Mouse (Mus musculus) cerebellum, adult (tissue): ENCODE measurements around the gene Gnas.

Experiments used
- ATAC-seq: cut with Nextera tagmentation; 2 replicates; pipeline ENCODE4 v1.9.2; 2017; ENCODE audit warnings: mild to moderate bottlenecking, moderate library complexity, mixed read lengths; ENCODE audit not compliant: insufficient number of reproducible peaks, low FRiP score, low TSS enrichment

Gene Gnas

DNA sequence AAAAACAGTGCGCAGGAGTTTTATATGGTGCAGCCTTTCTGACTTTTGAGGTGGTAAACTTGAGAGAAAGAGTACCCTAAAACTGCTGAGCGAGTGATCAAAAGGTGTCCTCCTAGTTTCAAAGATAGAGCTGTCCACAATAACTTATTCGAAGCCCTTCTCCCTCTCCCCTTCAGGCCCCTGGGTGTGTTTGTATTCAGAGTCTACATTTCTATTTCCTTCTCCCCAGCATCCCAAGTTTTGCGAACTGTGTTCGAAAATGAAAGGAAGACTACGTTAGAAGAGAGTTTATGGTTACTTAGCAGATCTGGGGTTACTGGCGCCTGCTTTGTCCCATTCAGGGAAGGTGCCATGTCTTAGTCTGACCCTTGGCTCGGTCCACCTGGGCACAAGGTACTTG is 42.4 kb downstream of the Gnas start:
- ATAC-seq: no peak

DNA sequence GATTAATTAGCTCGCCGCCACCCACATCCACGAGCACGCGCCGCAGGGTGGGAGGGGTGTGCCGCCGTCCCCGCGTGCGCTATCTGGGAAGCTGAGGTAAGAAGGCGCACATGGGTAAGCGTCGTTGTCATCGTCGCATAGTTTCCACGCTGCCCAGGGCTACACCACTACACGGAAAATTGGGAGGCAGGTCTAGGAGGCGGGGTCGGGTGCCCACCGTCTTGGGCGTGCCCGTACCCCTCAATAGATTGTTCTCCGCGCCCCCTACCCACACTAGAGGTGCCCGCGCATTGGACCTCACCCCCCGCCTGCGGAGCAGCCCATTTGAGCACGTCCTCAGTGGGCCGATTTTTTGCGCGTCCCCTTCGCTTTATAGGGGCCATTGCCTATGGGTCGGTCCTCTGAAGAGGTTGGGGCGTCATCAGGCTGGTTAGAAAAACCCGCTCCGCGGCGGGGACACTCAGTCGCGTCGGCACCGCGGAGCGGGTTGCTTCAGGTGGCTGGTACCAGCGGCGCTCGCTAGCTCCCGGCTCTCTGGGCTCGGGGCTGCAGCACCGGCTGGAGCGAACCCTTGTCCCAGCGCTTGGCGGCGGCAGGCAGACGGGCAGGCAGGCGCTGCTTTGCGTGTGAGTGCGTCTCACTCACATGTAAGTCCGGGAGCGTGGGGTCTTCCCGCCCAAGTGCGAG is 43.3 kb downstream of the Gnas start:
- ATAC-seq: peak; percentile 65

DNA sequence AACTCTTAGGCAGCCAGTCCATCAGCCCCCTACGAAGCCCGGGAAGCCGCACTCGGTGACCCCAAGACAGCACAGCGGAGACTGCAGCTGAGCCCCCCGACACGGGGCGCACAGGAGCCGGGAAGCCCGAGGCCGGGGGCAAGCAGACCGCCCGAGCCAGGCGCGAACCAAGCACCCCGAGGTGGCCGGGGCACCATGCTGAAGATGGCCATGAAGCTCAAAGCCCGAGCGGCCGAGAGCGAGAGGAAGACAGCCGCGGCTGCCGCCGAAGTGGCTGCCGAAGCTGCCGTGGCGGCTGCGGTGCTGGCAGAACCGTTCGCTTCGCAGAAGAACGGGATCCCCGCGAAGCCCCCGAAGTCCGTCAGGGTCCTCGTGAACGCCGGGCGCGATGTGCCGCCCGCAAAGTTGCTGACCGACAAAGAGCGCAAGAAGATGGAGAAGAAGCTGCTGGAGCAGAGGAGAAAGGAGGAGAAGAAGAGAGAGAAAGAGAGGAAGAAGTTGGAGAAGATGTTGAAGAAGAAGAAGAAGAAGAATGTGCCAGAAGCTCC is 44.3 kb downstream of the Gnas start:
- ATAC-seq: no peak

DNA sequence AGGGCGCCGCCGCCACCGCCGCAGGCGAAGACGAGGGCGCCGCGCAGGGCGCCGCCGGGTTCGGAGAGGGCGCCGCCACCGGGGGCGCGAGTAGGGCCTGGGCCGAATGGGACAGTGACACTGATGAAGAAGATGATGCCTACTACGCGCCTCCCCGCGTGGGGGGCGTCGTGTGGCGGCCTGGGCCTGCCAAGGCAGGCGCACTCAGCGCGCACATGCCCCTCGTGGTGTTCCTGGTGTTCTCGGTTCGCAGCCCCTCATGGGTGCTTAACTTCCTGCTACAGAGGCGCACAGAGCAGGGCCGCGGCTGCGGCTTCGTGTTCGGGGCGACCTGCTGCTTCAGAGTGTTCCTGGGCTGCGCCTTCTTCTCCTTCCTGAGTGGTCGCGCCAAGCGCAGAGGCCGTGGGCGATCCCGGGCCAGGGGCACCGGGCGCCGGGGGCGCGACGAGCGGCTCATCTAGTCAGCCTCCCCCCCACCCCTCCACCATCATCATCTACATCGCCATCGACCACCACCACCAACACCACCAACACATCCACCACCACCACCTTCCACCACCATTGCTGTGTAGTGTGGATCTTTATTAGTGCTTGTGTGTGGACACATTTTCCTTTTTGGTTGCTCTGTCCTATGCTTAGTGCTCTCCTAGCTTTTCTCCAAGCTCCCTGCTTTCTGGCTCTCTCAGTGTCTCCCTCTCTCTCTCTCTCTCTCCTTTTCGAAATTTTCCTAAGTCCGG is 45.0 kb downstream of the Gnas start:
- ATAC-seq: peak; percentile 1; the same call in 1 of the 2 replicates

DNA sequence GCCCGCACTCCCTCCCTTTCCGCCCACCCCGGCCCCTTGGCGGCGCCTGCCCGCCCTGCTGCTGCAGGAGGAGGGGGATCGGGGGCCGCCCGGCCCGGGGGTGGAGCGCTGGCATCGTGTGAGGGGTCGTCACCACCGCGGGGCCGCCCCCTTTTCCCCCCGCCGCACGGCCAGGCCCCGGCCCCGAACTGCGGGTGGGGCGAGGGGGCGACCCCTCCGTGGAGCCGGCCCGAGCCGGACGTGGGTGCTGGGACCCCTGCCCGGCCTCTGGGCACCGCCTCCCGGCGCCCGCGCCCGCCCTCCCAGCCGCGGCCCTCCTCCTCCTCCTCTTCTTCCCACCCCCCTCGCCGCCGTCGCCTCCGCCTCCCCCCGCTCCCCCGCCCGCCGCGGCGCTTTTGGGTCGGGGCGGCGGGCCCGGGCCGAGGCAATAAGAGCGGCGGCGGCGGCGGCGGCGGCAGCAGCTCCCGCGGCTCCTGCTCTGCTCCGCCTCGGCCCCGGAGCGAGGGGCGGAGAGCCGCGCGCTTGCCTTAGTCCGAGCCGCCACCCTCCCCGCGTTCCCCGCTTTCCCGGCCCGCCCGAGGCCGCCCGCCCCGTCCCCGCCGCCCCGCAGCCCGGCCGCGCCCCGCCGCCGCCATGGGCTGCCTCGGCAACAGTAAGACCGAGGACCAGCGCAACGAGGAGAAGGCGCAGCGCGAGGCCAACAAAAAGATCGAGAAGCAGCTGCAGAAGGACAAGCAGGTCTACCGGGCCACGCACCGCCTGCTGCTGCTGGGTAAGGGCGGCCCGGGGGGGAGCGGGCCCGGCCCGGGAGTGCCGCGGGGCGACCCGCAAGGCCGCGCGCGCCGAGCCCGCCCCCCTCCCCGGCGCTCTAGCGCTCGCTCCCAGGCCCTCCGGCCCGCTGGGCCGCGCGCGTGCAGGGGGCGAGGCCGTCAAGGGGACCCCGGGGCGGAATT is 45.8 kb downstream of the Gnas start:
- ATAC-seq: 0 out of 2 replicates have a peak, but pooled peaks have one; percentile 22

DNA sequence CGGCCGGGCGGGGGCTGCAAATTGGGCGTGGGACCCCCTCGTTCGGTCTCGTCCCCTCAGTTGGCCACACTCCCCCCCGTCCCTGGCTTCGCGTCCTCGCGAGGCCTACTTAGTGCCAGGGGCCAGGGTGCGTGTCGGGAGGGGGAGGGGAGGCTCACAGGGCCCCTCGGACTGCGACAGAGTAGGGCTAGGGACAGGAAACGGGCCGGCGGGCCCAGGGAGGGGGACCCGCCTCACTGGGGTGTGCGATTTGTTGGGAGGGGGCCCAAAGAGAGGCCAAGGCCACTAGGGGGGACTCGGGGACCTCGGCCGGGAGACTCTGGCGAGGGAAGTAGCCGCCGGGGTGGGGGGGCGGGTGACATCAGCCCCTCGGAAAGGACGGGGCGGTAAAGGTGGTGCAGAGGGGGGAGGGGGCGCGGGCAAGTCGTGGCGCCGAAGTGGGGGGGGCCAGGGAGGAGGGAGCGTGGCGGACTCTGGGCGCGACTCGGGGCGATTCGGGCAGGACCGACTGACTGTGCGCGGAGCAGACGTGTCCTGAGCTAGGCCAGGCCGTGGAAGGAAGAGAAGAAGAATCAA is 46.6 kb downstream of the Gnas start:
- peak; percentile 14; the same call in 1 of the 2 replicates for ATAC-seq

DNA sequence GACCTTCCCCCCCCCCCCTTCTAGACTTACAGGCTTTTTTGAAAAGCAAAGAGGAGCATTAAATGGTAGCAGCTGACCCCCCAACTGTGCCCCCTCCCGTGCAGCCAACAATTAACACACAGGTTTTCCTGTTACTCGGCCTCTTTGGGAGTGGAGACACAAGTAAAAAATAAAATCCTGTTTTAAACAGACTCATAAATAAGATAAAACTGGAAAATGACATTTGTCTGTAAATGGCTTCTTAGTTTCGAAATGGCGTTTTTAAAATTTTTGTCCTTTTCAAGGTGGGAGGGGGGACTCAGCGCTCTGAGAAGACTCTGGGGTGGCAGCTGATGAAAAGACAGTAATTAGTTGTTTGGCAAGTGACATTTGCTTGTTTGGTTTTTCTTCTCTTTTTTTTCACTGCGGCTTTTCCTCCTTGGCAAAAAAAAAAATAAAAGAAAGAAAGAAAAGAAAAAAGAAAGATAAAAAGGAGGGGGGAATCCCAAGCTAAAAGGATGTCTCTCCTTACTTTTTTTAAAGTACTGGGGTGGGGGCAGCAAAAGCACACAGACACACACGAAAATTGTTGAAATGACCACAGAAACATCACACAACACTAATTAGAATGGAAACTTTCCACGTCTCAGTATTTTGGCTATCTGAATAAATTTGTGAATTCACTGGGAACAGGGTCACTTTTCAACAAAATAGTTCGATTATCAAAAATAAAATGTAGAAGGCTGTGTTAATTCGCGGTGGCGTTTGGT is 47.3 kb downstream of the Gnas start:
- ATAC-seq: no peak

DNA sequence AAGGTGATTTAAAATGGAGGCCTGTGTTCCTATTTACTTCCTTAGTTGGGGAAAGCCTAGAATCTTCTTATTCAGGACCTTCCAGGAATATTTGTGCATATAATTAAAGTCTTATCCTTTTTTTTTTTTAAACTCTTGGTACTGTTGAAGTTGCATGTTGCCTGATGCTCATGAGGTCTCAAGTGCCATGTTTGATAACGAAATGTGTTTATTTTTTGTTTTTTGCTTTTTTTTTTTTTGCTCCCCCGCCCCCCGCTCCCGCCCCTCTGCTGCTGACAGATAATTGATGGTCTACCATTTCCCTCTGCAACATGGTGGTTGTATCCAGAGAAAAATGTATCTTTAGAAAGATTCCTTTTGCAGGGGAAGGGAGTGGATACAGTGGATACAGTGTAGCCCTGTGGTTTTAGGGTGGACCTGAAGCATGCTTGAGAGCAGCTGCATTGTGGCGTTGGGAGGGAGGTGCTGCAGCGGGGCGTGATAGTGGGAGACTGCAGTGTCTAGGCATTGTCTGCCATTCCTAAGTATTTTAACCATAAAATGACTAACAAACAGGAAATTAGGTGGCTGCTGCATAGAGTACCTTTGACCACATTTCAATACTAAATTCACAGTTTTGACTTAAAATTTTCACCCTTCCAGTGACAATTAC is 49.2 kb downstream of the Gnas start:
- ATAC-seq: no peak

DNA sequence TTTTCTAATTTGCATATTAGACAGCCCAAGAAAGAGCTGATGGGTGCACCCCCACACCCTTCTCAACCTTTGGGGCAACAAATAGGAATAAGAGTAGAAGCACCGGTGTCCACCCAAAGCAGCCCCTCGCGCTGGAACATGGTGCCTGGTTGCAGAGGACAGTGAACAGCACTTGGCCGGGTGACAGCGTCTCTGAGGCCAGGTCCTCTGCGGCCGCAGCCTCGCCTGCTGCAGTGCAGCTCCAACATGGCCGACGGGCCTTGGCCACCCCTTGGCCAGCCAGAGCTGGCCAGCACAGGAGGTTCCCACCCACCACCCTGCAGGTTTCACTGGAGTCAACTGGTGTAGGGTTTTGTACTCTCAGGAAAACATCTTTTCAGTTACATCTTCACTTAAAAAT is 50.3 kb downstream of the Gnas start:
- no peak for ATAC-seq

DNA sequence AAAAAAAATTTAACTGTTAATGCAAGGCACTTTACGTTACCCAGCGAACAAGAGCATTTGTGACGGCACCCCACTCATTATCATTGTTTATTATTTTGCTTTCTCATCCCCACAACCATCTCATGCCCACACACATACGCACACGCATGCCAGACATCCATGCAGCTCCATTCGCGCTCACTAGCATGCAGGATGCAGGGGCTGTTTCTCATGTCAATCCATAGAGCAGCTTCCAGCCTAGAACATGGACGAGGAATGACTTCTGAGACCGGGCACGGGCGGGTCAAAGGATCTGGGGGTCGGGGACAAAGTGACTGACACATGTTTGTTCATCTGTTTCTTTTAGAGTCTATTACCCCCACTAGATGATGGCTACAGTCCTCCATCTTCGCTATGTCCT is 53.2 kb downstream of the Gnas start:
- no peak for ATAC-seq

DNA sequence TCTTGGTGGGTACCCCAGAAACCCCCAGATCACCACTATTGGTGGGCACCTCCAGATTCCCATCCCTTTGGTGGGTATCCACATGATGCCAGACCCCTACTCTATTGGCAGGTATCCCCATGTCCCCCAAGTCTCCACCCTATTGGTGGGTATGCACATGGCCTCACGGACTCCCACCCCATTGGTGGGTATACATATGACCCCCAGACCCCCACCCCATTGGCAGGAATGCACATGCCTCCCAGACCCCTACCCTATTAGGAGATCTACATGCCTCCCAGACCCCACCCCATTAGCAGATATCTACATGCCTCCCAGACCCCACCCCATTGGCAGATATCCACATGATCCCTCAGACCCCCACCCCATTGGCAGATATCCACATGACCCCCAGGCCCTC is 55.6 kb downstream of the Gnas start:
- no peak for ATAC-seq

DNA sequence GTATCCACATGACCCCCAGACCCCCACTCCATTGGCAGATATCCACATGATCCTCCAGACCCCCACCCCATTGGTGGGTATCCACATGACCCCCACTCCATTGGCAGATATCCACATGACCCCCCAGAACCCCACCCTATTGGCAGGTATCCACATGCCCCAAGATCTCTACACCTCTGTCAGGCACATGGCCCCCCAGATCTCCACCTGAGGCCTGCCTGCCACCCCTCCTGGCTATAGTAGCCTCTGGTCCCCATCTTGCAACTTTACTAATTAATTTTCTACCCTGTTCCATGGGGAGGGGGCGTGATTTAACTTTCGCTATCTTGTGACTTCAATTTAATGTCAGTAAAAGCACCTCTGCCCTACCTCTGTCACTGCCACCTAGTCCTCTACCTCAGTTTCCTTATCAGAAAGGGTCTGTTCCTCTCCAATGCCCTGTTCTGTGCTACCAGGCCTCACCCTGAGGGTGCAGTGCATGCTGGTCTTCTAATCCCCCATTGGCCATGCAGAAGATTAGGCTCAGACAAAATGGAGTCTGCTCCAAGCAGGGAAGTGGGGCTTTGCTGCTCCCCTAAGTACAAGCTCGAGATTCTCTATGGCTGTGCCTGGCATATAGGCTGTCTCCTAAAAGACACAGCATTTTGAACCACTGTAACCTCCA is 56.2 kb downstream of the Gnas start:
- ATAC-seq: no peak

DNA sequence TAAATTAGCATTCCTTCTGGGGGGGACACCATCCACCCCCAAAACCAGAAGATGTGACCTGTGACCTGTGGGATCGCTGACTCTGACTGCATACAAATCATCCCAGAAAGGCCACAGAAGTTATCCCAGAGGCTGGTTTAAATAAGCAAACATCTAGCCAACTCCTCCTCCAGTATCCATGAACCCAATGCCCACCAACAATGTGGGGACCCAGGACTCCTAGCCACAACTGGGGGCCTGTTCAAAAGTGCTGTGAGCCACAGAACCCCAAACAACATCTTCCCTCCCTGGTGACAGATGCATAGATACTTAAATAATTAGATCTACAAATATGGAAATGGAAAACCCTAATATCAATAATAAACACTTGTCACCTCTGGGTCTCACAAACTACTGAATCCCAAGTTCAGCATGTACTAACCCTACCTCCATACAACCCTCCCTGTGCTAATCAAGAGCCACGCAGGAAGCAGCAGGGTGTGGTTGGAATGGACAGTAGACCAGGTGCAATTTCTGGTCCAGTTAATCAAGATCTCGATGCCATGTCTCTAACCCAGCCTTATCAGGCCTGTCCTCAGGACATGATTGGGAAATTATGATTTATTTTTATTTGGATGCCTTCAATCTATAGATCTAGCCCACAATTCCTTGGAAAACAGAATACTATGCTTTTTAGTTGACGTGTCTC is 56.9 kb downstream of the Gnas start:
- no peak for ATAC-seq

DNA sequence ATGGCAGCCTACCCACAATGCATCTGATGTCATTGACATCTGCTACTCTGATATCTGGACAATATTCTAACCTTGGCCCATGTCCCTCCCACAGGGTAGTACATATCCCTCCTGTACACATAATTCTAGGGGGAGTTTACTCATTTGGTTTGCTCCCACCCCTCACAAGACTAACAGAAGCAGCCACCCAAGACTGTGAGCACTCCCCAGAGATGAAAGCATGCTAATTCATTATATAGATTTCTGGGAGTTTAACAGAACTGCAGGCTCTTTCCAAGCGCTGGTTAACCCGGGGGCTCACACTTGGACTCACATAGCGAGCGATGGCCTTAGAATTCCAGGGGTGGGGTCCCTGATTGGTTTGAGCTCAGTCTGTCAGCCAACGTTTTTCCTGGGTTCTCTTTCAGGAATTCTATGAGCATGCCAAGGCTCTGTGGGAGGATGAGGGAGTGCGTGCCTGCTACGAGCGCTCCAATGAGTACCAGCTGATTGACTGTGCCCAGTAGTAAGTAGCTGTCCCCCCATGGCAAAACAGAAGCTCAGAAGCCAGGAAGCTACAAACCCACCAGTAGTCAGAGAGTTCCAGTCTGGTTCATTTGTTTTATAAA is 58.8 kb downstream of the Gnas start:
- ATAC-seq: no peak

DNA sequence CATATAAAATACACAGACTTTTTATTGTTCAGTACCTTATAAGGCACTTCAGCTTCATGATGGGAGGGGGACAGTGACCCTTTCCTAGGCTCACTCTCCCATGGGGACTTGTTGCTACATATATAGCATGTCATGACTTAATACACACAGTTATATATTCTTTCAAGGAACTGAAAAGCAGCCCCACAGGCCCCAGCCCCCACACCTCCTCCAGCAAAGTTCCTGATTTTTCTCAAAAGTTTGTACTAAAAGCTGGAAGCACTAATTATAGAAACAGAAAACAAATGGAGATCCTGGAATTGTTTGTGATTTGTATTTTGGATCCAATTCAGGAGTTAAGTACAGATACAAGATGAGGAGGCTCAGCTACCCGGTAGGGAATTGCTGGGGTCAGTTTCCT is 59.4 kb downstream of the Gnas start:
- ATAC-seq: no peak

DNA sequence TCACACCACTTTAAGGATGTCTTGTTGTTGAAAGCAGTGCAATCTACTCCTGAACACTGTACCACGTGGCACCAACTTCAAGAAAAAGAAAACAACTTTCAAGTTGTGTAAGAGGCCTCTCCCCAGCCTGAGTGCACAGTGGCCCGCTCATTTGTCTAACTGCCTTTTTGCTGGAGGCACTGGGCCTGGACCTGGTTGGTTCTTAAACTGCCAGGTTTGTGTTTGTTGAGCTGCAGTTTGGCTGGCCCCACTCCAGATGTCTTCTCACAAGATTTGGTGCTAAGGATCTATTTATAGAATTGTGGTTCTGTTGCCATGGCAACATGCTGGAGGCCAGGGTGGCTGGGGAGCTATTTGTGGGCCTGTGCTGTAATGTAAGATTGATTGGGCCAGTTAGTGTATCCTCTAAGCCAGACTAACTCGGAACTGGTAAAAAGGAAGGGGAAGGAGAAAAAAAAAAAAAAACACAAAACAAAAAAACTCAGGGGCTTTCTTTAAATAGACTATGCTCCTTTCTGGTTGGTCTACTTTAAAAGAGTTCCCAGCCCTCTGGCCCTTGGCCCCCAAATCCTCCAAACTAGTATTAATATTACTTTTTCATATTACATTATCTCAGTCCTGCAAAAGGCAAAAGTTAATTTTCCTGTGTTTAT is 60.0 kb downstream of the Gnas start:
- peak; percentile 61; the same call in 1 of the 2 replicates for ATAC-seq

DNA sequence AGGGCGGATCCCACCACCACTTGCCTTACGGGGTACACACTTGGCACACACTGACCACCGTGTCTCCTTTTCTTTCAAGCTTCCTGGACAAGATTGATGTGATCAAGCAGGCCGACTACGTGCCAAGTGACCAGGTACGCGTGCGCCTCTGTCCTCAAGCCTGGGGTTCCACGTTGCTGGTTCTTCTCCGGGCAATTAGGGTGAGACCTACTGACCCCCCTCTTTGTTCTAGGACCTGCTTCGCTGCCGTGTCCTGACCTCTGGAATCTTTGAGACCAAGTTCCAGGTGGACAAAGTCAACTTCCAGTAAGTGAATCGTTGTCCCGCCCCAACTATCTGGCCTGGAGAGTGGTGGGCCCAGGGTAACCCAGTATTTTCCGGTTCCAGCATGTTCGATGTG is 60.9 kb downstream of the Gnas start:
- no peak for ATAC-seq
